Mouse (Mus musculus) heart, embryonic 13.5 days (tissue): ENCODE data around the gene Ccdc116. TPM values are rescaled to one million over a fixed set of nuclear protein-coding genes. Genes with fewer than 3 reads are reported as not detected.

ENCODE experiments used
- ATAC-seq: fragments of 200-750 bp; cut with Nextera tagmentation; 2 replicates; pipeline ENCODE4 v1.8.0; 2017; ENCODE audit warnings: moderate TSS enrichment; ENCODE audit not compliant: insufficient number of reproducible peaks, low FRiP score, low TSS enrichment; ENCODE audit errors: extremely low read depth
- H3K27ac ChIP-seq: fragments of 300-500 bp; sonication (generic); replicated peaks from 2 replicates; pipeline ENCODE4 v1.5.1; 2015; ENCODE audit warnings: moderate library complexity, mild to moderate bottlenecking, inconsistent platforms
- H3K27me3 ChIP-seq: fragments of 300-500 bp; sonication (generic); replicated peaks from 2 replicates; pipeline ENCODE4 v1.6.1; 2015; ENCODE audit warnings: mild to moderate bottlenecking, inconsistent platforms
- H3K36me3 ChIP-seq: fragments of 300-500 bp; sonication (generic); 2 replicates; pipeline ENCODE4 v1.6.1; 2015; ENCODE audit warnings: mild to moderate bottlenecking, inconsistent platforms
- H3K4me1 ChIP-seq: fragments of 300-500 bp; sonication (generic); 2 replicates; pipeline ENCODE4 v1.6.1; 2015; ENCODE audit warnings: inconsistent platforms
- H3K4me2 ChIP-seq: fragments of 300-500 bp; sonication (generic); 2 replicates; pipeline ENCODE4 v1.6.1; 2015; ENCODE audit warnings: inconsistent platforms, mild to moderate bottlenecking, moderate library complexity
- H3K4me3 ChIP-seq: fragments of 300-500 bp; sonication (generic); 2 replicates; pipeline ENCODE4 v1.5.1; 2015; ENCODE audit warnings: moderate library complexity, mild to moderate bottlenecking, inconsistent platforms
- H3K9ac ChIP-seq: fragments of 300-500 bp; sonication (generic); 2 replicates; pipeline ENCODE4 v1.6.1; 2015; ENCODE audit warnings: inconsistent platforms, mild to moderate bottlenecking, moderate library complexity
- H3K9me3 ChIP-seq: fragments of 300-500 bp; sonication (generic); 2 replicates; pipeline ENCODE4 v1.6.1; 2016; ENCODE audit warnings: inconsistent platforms
- WGBS: fragments of 180-500 bp; shearing (Covaris S2); methylation state at CpG from one replicate; pipeline ENCODE4 v1.1.7; 2015; ENCODE audit warnings: mixed read lengths; 5-methylcytosine and 5-hydroxymethylcytosine counted together
- polyA plus RNA-seq: library from polyadenylated mRNA; unstranded; fragments of >200 nt; fragmentation: Nextera tagmentation; extraction: Ambion mirVana; gene quantifications from 2 replicates; pipeline ENCODE4 v1.2.1, GENCODE M21; 2015

Ccdc116 gene
- polyA plus RNA-seq, 1 experiment from 2014 or later, result 0.23 TPM

DNA sequence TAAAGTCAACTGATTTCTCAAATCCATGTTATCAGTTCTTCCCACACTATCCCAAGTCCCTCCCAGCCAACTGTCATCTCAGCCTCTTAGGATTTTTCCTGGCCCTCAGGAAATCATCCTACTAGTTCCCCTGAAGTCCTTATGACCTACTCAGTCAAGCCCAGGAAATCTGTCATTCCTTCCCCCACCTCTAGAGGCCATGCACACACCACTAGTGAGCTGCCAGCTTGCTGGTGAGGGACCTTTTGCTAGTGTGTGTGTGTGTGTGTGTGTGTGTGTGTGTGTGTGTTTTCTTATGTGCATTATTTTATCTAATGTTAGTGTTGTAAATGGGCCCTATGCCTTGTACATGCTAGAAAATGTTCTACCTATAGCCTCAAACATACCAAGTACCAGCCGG is 19.7 kb downstream of the Ccdc116 start:
- no peak for ATAC-seq
- Histone ChIP-seq H3K9ac (no peak overlapping the region), H3K4me2 (no peak overlapping the region), H3K4me3 (no peak overlapping the region), H3K27me3 (no peaks in the 10 kb centered on the region), H3K36me3 (peaks cover 12% of the 10 kb centered on the region), H3K4me1 (peaks cover 36% of the 10 kb centered on the region), H3K9me3 (no peaks in the 10 kb centered on the region), H3K27ac (no peak overlapping the region)
- 96% methylated on average over 1 of the region's 1 CpGs for WGBS

DNA sequence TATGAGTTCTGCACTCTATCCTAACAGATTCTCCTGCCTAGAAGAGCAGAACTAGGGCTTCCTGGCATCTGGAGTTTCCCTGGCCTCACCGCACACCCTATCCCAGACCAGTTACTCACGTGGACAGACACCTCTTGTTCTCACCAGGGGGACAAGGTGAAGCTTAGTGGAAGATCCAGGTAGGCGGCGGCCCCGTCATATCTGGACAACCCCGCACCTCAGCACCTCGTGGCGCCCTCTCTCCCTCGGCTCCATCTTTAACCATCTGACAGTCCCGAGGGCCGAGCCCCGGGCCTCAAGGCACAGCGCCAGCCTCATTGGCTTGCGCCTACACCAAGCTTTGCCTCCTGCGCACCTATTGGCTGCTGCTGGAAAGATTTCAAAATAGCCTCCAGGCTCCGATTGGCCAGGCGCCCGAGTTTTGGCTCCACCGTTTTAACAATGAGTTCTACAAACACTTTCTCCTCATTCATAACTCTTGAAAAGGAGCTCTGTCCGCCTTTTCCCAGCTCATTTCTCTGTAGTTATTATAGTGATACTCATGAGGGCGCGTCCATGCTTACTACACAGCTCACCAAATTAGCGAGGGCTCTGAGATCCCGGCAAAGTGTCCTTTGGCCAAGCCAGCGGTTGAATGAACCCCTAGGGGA is 22.0 kb downstream of the Ccdc116 start, which contains the start of gene 2610318N02Rik:
Gene 2610318N02Rik (minus strand): TSS at position 297 of the 650 bp plus-strand sequence.
- Histone ChIP-seq H3K27ac (peak within 1 kb of the TSS; percentile 74), H3K27me3 (no peaks in the 10 kb centered on the region), H3K9ac (peak within 1 kb of the TSS; percentile 85), H3K36me3 (peaks cover 34% of the 10 kb centered on the region), H3K4me1 (peaks cover 24% of the 10 kb centered on the region), H3K9me3 (no peaks in the 10 kb centered on the region), H3K4me2 (peak within 1 kb of the TSS; percentile 89), H3K4me3 (peak within 1 kb of the TSS; percentile 67)
- peak; percentile 75 for ATAC-seq
- WGBS, result 1% methylated on average over 25 of the region's 25 CpGs

DNA sequence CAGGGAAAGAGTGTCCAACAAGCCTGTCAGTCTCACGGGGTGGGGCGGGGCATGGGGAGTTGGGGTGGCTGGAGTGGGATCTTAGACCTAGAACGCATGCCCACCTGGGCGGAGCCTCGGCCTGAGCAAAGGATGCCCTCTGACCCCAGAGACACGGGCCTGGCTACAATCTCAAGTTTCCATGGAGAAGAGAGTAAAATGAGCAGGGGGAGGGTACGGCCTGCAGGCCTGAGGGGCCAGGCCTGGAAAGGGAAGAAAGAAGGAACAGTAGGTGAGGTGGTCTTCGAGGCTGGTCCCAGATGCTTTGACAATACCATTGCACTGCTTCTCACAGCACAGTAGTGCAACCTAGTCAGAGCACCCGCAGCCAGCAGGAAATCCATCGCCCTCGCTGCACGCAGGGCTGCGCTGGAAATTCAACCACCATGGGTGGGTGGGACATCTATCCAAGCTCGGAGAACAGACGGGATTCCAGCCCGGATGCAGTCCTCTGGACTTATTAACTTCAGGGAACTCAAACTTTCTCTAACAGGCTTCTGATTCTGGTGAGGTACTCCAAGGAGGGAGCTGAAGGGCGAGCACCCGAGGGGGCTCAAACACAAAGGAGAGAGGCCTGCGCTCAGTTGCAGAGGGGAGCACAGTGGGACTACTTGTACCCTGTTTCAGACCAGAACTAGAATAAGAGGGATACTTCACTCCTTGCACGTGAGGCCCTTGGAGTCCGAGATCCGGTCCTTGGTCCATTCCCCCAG is 22.7 kb downstream of the Ccdc116 start:
- peak overlapping the region; percentile 89 for H3K4me2 ChIP-seq
- no peaks in the 10 kb centered on the region for H3K9me3 ChIP-seq
- H3K36me3 ChIP-seq, result peaks cover 41% of the 10 kb centered on the region
- peak overlapping the region; percentile 85 for H3K9ac ChIP-seq
- peaks cover 24% of the 10 kb centered on the region for H3K4me1 ChIP-seq
- H3K27ac ChIP-seq, result peak overlapping the region; percentile 74
- WGBS, result 7% methylated on average over 22 of the region's 22 CpGs
- ATAC-seq, result no peak; the same call in 1 of the 2 replicates
- H3K4me3 ChIP-seq, result peak overlapping the region; percentile 67
- H3K27me3 ChIP-seq, result no peaks in the 10 kb centered on the region

DNA sequence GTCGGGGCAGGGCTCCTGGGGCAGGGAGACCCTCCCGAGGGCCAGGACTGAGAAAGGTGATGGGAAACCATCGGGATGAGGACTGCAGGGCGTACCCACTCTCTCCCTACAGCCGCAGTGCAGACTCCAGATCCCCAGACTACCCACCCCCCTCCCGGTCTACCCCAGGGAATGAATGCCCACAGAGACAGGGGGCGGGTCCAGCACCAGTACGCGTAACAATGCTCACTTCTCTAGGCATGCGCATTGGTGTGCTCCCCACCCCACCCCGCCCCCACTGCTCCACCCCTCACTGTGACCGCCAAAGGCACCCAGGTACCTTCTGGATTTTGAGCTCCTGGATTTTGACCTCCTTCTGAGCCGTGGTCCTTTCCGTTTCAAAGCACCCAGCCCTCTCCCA is 25.5 kb downstream of the Ccdc116 start:
- H3K4me1 ChIP-seq, result peaks cover 24% of the 10 kb centered on the region
- no peak overlapping the region for H3K4me2 ChIP-seq
- WGBS, result 71% methylated on average over 13 of the region's 14 CpGs
- no peaks in the 10 kb centered on the region for H3K9me3 ChIP-seq
- H3K9ac ChIP-seq, result no peak overlapping the region
- no peak overlapping the region for H3K27ac ChIP-seq
- ATAC-seq, result no peak
- peaks cover 54% of the 10 kb centered on the region for H3K36me3 ChIP-seq
- H3K27me3 ChIP-seq, result no peaks in the 10 kb centered on the region
- H3K4me3 ChIP-seq, result no peak overlapping the region

DNA sequence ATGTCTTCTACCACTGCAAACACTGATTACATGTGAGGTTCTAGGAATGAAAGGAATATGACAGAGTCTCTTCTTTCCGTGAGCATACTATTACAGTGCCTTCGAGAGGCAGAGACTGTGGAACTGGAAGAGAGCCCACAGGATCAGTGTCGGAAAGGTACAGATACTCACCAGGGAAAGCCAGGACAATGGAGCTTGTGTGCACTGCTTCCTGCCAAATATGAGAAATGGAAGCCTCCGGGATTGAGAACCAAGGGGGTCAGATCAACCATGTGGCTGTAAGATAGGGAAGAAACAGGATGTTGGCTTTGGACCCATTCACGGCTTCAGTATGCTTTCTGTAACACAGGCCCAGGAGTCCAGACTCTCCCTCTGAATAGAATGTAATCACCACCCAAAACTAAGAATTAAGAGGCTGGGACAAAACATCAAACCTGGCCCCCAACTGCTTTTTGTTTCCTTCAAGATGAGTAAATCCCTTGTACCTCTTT is 29.7 kb downstream of the Ccdc116 start:
- no peaks in the 10 kb centered on the region for H3K9me3 ChIP-seq
- no peaks in the 10 kb centered on the region for H3K4me1 ChIP-seq
- no peaks in the 10 kb centered on the region for H3K27me3 ChIP-seq
- peak; percentile 48; the same call in 1 of the 2 replicates for ATAC-seq
- H3K9ac ChIP-seq, result no peak overlapping the region
- no peak overlapping the region for H3K4me2 ChIP-seq
- no peak overlapping the region for H3K4me3 ChIP-seq
- WGBS, result 79% methylated on average over 5 of the region's 5 CpGs
- H3K27ac ChIP-seq, result peak overlapping the region; percentile 84
- H3K36me3 ChIP-seq, result peaks cover 76% of the 10 kb centered on the region

DNA sequence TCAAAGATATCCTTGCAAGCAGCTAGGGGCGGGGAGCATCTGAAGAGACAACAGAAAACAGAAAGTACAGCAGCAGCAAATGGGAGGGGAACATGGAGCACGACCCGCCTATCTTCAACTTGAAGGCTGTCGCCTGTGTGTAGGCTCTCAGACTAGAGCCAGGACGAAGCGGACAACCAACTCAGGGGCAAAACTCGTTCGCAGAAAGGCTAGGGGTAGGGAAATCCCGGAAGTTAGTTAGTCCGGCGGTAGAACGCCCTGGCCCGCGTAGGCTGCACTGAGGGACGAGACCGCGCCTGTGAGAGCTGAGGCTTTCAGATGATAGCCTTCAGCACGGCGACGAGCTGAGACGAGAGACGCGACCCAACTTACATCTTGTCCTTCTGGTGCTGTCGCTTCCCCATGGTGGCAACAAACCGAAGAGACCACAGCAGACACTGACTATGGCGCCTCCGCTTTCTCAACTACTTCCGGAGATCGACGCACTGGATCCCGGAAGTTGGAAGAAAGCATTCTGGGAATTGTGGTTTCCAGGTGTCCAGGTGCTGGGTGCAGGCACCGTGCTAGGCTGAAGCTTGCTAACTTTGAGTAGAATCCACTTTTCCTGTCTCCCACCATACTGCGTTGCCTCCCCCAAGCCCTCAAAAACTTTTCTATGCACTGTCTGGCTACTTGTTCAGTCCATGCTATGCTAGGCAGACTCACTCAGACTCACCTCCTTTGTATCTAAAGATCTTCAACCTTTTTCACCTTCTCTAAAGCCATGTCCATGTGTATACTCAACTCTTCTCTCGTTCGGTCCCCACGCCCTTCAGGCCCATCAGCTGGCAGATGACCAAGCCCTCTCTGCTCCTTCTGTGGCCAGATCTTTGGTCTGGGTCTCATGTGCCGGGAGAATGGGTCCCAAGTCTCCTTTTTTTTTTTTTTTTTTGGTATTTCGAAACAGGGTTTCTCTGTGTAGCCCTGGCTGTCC is 36.0 kb downstream of the Ccdc116 start, which contains the start of gene Ppil2:
Gene Ppil2 (minus strand): TSS at position 487 of the 973 bp plus-strand sequence.
- H3K9me3 ChIP-seq, result no peaks in the 10 kb centered on the region
- 8% methylated on average over 38 of the region's 38 CpGs for WGBS
- H3K4me3 ChIP-seq, result peak within 1 kb of the TSS; percentile 83
- H3K27ac ChIP-seq, result peak within 1 kb of the TSS; percentile 59
- peak within 1 kb of the TSS; percentile 91 for H3K9ac ChIP-seq
- H3K4me1 ChIP-seq, result peaks cover 11% of the 10 kb centered on the region
- H3K27me3 ChIP-seq, result no peaks in the 10 kb centered on the region
- peaks cover 54% of the 10 kb centered on the region for H3K36me3 ChIP-seq
- peak; percentile 27; the same call in 1 of the 2 replicates for ATAC-seq
- peak within 1 kb of the TSS; percentile 82 for H3K4me2 ChIP-seq

DNA sequence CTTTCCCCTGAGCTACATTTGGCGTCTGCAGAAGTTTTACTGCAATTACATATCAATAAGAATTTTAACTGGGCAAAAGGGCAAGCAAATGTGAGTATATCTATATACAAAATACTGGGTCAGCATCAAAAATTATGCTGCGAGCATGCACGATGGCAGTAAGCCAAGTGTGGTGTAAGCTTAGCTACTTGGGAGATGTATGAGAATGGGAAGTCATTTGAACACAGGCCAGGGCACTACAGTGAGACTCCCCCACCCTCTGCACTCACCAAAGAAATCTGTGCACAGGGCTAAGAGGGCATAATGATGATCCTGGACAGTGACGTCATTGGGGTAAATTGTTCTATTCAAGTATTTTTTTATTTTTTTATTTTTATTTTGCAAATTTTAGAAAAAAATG is 42.4 kb downstream of the Ccdc116 start:
- Histone ChIP-seq H3K4me1 (peaks cover 8% of the 10 kb centered on the region), H3K27me3 (no peaks in the 10 kb centered on the region), H3K9me3 (no peaks in the 10 kb centered on the region), H3K9ac (no peak overlapping the region), H3K27ac (no peak overlapping the region), H3K36me3 (peaks cover 91% of the 10 kb centered on the region), H3K4me3 (no peak overlapping the region), H3K4me2 (no peak overlapping the region)
- 82% methylated on average over 4 of the region's 4 CpGs for WGBS
- ATAC-seq, result no peak

DNA sequence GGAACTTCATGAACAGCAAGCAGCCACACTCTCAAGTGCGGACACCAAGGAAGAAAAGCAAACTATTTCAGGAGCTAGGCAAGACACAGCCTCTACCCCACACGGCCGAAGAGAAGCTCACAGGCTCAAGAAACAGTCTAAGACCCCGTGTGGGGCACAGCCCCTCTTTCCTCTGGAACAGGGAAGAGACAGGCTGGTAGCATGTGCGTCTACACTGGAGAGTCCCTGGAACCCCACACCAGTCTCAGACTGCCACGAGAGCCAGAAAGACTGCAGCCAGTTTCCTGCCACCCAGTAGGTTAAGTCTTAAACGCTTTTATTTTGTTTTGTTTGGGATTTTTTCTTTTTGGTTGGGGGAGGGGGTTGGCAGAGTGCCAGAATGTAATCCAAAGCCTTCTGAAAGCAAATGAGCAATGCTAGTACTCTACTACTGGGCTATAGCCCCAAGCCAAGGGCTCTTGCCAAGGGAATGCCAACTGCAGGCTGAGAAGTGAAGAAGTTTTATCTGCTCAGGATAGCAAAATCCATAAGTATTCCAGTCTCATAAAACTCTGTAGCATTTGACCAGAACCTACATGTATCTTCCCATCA is 44.3 kb downstream of the Ccdc116 start:
- Histone ChIP-seq H3K4me1 (peaks cover 6% of the 10 kb centered on the region), H3K4me2 (no peak overlapping the region), H3K9me3 (no peaks in the 10 kb centered on the region), H3K4me3 (no peak overlapping the region), H3K36me3 (peaks cover 98% of the 10 kb centered on the region), H3K27me3 (no peaks in the 10 kb centered on the region), H3K9ac (no peak overlapping the region), H3K27ac (no peak overlapping the region)
- ATAC-seq, result no peak
- WGBS, result 71% methylated on average over 7 of the region's 7 CpGs

DNA sequence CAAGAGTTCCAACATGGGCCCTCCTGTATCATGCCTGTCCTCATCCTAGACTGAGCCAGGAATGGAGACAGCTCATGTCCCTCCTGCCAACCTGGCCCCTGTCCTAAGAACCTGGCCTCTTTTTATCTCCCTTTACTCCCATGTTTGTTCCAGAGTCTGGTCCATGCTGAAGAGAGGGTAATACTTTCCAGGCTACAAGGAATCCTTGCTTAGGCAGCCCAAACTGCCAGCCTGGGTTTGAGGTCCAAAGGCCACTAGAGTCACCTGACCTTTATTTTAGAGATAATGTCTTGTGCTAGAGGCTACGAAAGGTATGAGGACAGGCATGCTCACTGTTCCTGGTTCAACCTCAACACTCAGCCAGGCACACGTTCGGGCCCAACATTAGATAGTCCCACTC is 50.1 kb downstream of the Ccdc116 start:
- no peak overlapping the region for H3K4me2 ChIP-seq
- H3K9ac ChIP-seq, result no peak overlapping the region
- H3K4me3 ChIP-seq, result no peak overlapping the region
- no peak overlapping the region for H3K27ac ChIP-seq
- peaks cover 100% of the 10 kb centered on the region for H3K36me3 ChIP-seq
- ATAC-seq, result no peak
- WGBS, result 85% methylated on average over 3 of the region's 3 CpGs
- H3K4me1 ChIP-seq, result no peaks in the 10 kb centered on the region
- no peaks in the 10 kb centered on the region for H3K27me3 ChIP-seq
- H3K9me3 ChIP-seq, result no peaks in the 10 kb centered on the region
